Mouse (Mus musculus) midbrain, embryonic 15.5 days (tissue): ENCODE results near the gene Vmn2r78. TPM values are rescaled to one million over a fixed set of nuclear protein-coding genes. Genes with fewer than 3 reads are reported as not detected.
"Not testable (repeated sequence)": the region's sequence is repeated elsewhere in the genome, so short reads cannot be mapped to it uniquely, and the experiment has no call there.

Source experiments
- ATAC-seq: fragments of 200-750 bp; cut with Nextera tagmentation; replicated peaks from 2 replicates; pipeline ENCODE4 v1.8.0; 2017; ENCODE audit warnings: moderate TSS enrichment
- H3K27ac ChIP-seq: fragments of 300-500 bp; sonication (generic); 2 replicates; pipeline ENCODE4 v1.5.1; 2015; ENCODE audit warnings: mild to moderate bottlenecking, inconsistent platforms
- H3K27me3 ChIP-seq: fragments of 300-500 bp; sonication (generic); replicated peaks from 2 replicates; pipeline ENCODE4 v1.6.1; 2015; ENCODE audit warnings: inconsistent platforms
- H3K36me3 ChIP-seq: fragments of 300-500 bp; sonication (generic); replicated peaks from 2 replicates; pipeline ENCODE4 v1.6.1; 2015; ENCODE audit warnings: inconsistent platforms
- H3K4me1 ChIP-seq: fragments of 300-500 bp; sonication (generic); 2 replicates; pipeline ENCODE4 v1.6.1; 2015; ENCODE audit warnings: inconsistent platforms
- H3K4me2 ChIP-seq: fragments of 300-500 bp; sonication (generic); 2 replicates; pipeline ENCODE4 v1.6.1; 2015; ENCODE audit warnings: inconsistent platforms, mild to moderate bottlenecking, moderate library complexity
- H3K4me3 ChIP-seq: fragments of 300-500 bp; sonication (generic); 2 replicates; pipeline ENCODE4 v1.5.1; 2015; ENCODE audit warnings: mild to moderate bottlenecking, inconsistent platforms
- H3K9ac ChIP-seq: fragments of 300-500 bp; sonication (generic); 2 replicates; pipeline ENCODE4 v1.6.1; 2015; ENCODE audit warnings: mild to moderate bottlenecking, inconsistent platforms
- H3K9me3 ChIP-seq: fragments of 300-500 bp; sonication (generic); 2 replicates; pipeline ENCODE4 v1.6.1; 2016; ENCODE audit warnings: inconsistent platforms
- WGBS: fragments of 180-500 bp; shearing (Covaris S2); methylation state at CpG from one replicate; pipeline ENCODE4 v1.1.7; 2015; ENCODE audit warnings: mixed read lengths; 5-methylcytosine and 5-hydroxymethylcytosine counted together
- polyA plus RNA-seq: library from polyadenylated mRNA; unstranded; fragments of >200 nt; fragmentation: Nextera tagmentation; extraction: Ambion mirVana; gene quantifications from 2 replicates; pipeline ENCODE4 v1.2.1, GENCODE M21; 2015

The Vmn2r78 gene
- polyA plus RNA-seq, result not detected in 2 replicates

DNA sequence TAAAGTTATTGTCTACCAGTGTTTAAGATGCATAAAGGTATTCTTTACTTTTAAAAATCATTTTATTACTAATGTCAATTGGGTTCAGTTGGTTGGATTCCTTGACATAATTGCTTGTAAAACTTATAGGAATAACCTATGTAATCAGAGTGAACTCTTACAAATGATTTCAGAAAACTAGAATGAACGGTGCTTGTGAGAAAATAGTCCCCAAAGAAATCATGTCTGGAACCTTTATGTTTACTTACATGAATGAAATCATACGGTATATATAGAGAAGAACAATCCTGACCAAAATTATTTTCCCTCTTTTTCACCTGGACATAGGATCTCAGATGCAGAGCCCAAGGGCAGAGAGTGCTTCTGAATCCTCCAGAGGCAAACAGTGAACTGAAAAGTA, at the start of gene Vmn2r78:
Gene Vmn2r78, plus strand, starts transcription at position 301 of the 400 bp plus-strand sequence.
- H3K4me1 ChIP-seq, H3K4me2 ChIP-seq, ATAC-seq, H3K4me3 ChIP-seq, H3K9ac ChIP-seq, H3K36me3 ChIP-seq, H3K9me3 ChIP-seq, H3K27me3 ChIP-seq, H3K27ac ChIP-seq: not testable (repeated sequence)
- WGBS, result 76% methylated on average over 2 of the region's 2 CpGs

DNA sequence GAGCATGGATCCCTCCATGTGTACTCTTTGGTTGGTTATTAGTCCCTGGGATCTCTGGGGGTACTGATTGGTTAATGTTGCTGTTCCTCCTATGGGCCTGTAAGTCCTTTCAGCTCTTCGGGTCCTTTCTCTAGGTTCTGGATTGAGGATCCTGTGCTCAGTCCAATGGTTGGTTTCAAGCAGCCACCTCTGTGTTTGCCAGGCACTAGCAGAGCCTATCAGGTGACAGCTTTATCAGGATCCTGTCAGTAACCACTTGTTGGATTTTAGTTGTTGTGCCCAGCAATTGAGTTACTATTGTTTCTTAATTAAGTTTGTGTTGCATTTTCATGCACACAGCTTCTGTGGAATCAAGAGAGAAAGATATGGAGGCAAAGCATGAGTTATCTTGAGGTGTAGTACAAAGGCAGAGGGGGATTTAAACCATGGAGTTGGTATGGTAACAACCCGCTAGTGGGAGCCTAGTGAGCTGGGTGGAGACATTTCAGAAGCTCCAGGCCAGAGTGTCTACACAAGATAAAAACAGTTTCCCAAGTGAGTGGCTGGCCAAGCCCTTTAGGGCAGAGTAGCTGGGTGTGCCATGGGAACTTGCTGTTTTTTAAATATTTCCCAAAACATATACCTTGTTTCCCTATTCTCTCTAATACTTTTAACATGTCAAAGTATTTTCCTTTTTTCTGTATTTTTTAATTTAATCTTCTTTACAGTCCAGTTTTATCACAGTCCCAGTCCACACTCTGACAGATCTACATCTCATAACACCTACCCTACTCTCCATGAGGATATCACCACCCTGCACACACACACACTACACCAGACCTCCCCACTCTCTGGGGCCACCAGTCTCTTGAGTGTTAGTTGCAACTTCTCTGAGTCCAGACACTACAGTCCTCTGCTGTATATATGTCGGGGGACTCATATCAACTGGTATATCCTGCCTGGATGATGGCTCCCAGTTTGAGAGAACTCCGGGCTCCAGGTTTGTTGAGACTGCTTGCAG, 25.1 kb upstream of the Vmn2r78 start:
- H3K27me3 ChIP-seq, result no peaks in the 10 kb centered on the region
- no peak overlapping the region for H3K4me2 ChIP-seq
- H3K9ac ChIP-seq, result no peak overlapping the region
- no peaks in the 10 kb centered on the region for H3K4me1 ChIP-seq
- no peaks in the 10 kb centered on the region for H3K36me3 ChIP-seq
- ATAC-seq, result no peak
- no peak overlapping the region for H3K4me3 ChIP-seq
- no peaks in the 10 kb centered on the region for H3K9me3 ChIP-seq
- no peak overlapping the region for H3K27ac ChIP-seq
- 86% methylated on average over 4 of the region's 4 CpGs for WGBS

DNA sequence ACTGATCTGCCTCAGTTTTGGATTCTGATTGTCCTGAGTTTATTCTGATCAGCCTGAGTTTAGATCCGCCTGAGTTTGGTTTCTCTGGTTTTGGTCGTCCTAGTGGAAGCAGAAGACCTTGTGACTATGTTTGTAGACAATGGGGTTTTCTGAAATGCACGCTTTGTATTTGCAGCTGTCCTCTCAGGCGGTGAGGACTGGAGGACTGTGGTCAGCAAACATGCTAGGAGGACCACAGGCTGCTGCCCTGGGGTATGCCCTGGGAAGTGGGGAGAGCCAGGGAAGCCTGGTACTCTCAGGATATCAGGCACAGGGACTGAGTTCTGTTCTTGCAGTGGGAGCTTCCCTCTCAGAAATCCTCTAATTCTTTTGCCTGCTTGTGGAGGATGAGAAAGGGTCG, 22.4 kb downstream of the Vmn2r78 start:
- Histone ChIP-seq H3K4me1 (no peaks in the 10 kb centered on the region), H3K27ac (no peak overlapping the region), H3K4me2 (no peak overlapping the region), H3K4me3 (no peak overlapping the region), H3K36me3 (no peaks in the 10 kb centered on the region), H3K9ac (no peak overlapping the region), H3K27me3 (no peaks in the 10 kb centered on the region), H3K9me3 (no peaks in the 10 kb centered on the region)
- no peak for ATAC-seq
- 81% methylated on average over 5 of the region's 5 CpGs for WGBS

DNA sequence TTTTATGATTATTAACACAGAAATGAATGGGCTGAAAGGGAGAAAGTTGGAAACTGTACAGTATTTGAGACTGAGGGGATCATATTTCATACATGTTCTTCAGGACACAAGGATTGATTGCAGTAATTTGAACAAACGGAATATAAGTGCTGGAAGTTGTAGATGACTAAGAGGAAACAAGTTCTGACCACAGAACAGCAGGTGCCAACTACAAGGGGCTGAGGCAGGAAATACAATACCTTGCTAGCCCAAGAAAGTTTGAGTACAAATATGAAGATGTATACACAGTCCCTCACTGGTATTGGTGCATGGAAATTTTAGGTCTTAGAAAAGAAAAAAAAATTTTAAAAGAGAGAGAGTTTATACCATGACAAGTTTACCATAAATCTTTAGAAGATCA, 79.8 kb downstream of the Vmn2r78 start:
- no peak overlapping the region for H3K27ac ChIP-seq
- H3K9me3 ChIP-seq, result no peaks in the 10 kb centered on the region
- ATAC-seq, result no peak
- H3K4me3 ChIP-seq, result no peak overlapping the region
- H3K27me3 ChIP-seq, result no peaks in the 10 kb centered on the region
- no peaks in the 10 kb centered on the region for H3K36me3 ChIP-seq
- no peaks in the 10 kb centered on the region for H3K4me1 ChIP-seq
- no peak overlapping the region for H3K4me2 ChIP-seq
- H3K9ac ChIP-seq, result no peak overlapping the region
- WGBS, result 82% methylated on average over 1 of the region's 1 CpGs

DNA sequence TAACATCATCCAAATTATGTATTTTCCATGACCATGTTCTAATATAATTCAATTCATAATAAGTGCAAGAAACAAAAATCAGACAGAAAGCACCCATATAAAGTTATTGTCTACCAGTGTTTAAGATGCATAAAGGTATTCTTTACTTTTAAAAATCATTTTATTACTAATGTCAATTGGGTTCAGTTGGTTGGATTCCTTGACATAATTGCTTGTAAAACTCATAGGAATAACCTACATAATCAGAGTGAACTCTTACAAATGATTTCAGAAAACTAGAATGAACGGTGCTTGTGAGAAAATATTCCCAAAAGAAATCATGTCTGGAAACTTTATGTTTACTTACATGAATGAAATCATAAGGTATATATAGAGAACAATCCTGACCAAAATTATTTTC, 80.9 kb downstream of the Vmn2r78 start, which contains the start of gene Vmn2r79:
Gene Vmn2r79, plus strand, starts transcription at position 301 of the 400 bp plus-strand sequence.
- not testable (repeated sequence) for H3K4me2 ChIP-seq, H3K36me3 ChIP-seq, H3K27me3 ChIP-seq, H3K4me1 ChIP-seq, H3K4me3 ChIP-seq, H3K9ac ChIP-seq, H3K27ac ChIP-seq, H3K9me3 ChIP-seq, ATAC-seq
- 81% methylated on average over 1 of the region's 1 CpGs for WGBS

Other genes with a start within 250 kb of the Vmn2r78 start
- not detected in 2 replicates for gene Olfr292, start 226.8 kb upstream of the Vmn2r78 start, polyA plus RNA-seq
- gene Folh1, start 139.2 kb upstream of the Vmn2r78 start, polyA plus RNA-seq, result 0.34 and 0.38 TPM in 2 replicates
- not detected in 2 replicates for gene Vmn2r77, start 120.1 kb upstream of the Vmn2r78 start, polyA plus RNA-seq
- not detected in 2 replicates for gene Vmn2r79, start 81.0 kb downstream of the Vmn2r78 start, polyA plus RNA-seq